8 mouse cellular contexts compared by ENCODE assay signal in genomic region chr7:112158316-112158741, GRCm38 (mm10). TPM values are rescaled to one million over a fixed set of nuclear protein-coding genes. Genes with fewer than 3 reads are reported as not detected.
DNase-seq lines count a peak whose midpoint lies in the region; ATAC-seq and TF ChIP-seq lines count a peak whose summit lies in the region.

No protein-coding gene starts in this region.

- no peaks in the 10 kb centered on the region for H3K36me3 ChIP-seq in lung, embryonic 14.5 days (ENCODE audit: insufficient read depth)
- no peaks in the 10 kb centered on the region for H3K36me3 ChIP-seq in embryonic facial prominence, embryonic 12.5 days
- no peaks in the 10 kb centered on the region for H3K36me3 ChIP-seq in hindbrain, postnatal 0 days (ENCODE audit: insufficient read depth, low read length)

- TF ChIP-seq CTCF in lung, embryonic 14.5 days (IDR thresholded peaks at IDR 0.05; ENCODE audit: low read depth), result no peak
- TF ChIP-seq CTCF in hindbrain, postnatal 0 days (IDR thresholded peaks at IDR 0.05; ENCODE audit: low read depth), result no peak

- ATAC-seq in lung, embryonic 14.5 days (ENCODE audit: insufficient read depth), result peak; percentile 62
- ATAC-seq in embryonic facial prominence, embryonic 12.5 days (ENCODE audit: insufficient number of reproducible peaks, insufficient read depth, low FRiP score, low TSS enrichment), result peak; percentile 38
- ATAC-seq in hindbrain, postnatal 0 days, result peak; percentile 60
- no peak for ATAC-seq in cerebellum, adult (ENCODE audit: insufficient number of reproducible peaks, low FRiP score, low TSS enrichment)

- DNase-seq in lung, embryonic 14.5 days, result peak; percentile 77
- no peak for DNase-seq in lung, postnatal 36 days
- peak; percentile 41 for DNase-seq in hindbrain, postnatal 0 days (ENCODE audit: low spot score)
- peak; percentile 60 for DNase-seq in lung, postnatal 10 days
- no peak for DNase-seq in layer of hippocampus, postnatal 36 days
- DNase-seq in cerebellum, adult 11-12 months, result no peak

- peaks cover 11% of the 10 kb centered on the region for H3K4me1 ChIP-seq in lung, embryonic 14.5 days (ENCODE audit: insufficient read depth)
- peaks cover 38% of the 10 kb centered on the region for H3K4me1 ChIP-seq in embryonic facial prominence, embryonic 12.5 days
- H3K4me1 ChIP-seq in hindbrain, postnatal 0 days (ENCODE audit: insufficient read depth, low read length), result peaks cover 20% of the 10 kb centered on the region

- peak overlapping the region; percentile 55 for H3K9ac ChIP-seq in lung, embryonic 14.5 days
- H3K9ac ChIP-seq in embryonic facial prominence, embryonic 12.5 days, result peak overlapping the region; percentile 59
- H3K9ac ChIP-seq in hindbrain, postnatal 0 days (replicated peaks; ENCODE audit: low read length), result peak overlapping the region; percentile 51

- H3K9me3 ChIP-seq in lung, embryonic 14.5 days (ENCODE audit: low read depth, low read length), result no peaks in the 10 kb centered on the region
- H3K9me3 ChIP-seq in embryonic facial prominence, embryonic 12.5 days, result no peaks in the 10 kb centered on the region
- H3K9me3 ChIP-seq in hindbrain, postnatal 0 days (ENCODE audit: low read length), result no peaks in the 10 kb centered on the region

- no peaks in the 10 kb centered on the region for H3K27me3 ChIP-seq in lung, embryonic 14.5 days (ENCODE audit: insufficient read depth, low read length)
- no peaks in the 10 kb centered on the region; the same call in 1 of the 2 replicates for H3K27me3 ChIP-seq in embryonic facial prominence, embryonic 12.5 days
- no peaks in the 10 kb centered on the region; the same call in 1 of the 2 replicates for H3K27me3 ChIP-seq in hindbrain, postnatal 0 days (ENCODE audit: insufficient read depth, low read length)

- H3K4me2 ChIP-seq in lung, embryonic 14.5 days, result peak overlapping the region; percentile 67
- peak overlapping the region; percentile 56 for H3K4me2 ChIP-seq in embryonic facial prominence, embryonic 12.5 days (replicated peaks)
- H3K4me2 ChIP-seq in hindbrain, postnatal 0 days (ENCODE audit: low read depth, low read length), result peak overlapping the region; percentile 59

- peak overlapping the region; percentile 77; the same call in 1 of the 2 replicates for H3K27ac ChIP-seq in lung, embryonic 14.5 days (ENCODE audit: low read depth)
- peak overlapping the region; percentile 61; the same call in 1 of the 2 replicates for H3K27ac ChIP-seq in embryonic facial prominence, embryonic 12.5 days
- peak overlapping the region; percentile 60; the same call in 1 of the 2 replicates for H3K27ac ChIP-seq in hindbrain, postnatal 0 days

- H3K4me3 ChIP-seq in lung, embryonic 14.5 days (ENCODE audit: low read depth, low read length), result peak overlapping the region; percentile 51
- H3K4me3 ChIP-seq in embryonic facial prominence, embryonic 12.5 days, result peak overlapping the region; percentile 51
- peak overlapping the region; percentile 45 for H3K4me3 ChIP-seq in hindbrain, postnatal 0 days (ENCODE audit: low read length)

- under 1% methylated on average over 22 of the region's 23 CpGs for whole genome bisulfite sequencing in lung, embryonic 14.5 days
- 1% methylated on average over 21 of the region's 23 CpGs for WGBS in embryonic facial prominence, embryonic 12.5 days
- WGBS in hindbrain, postnatal 0 days, result 4% methylated on average over 23 of the region's 23 CpGs

RNA-seq across cellular contexts. Expression of gene Dkk3, which starts 0.5 kb away (rescaled TPM):
- polyA plus RNA-seq in lung, embryonic 14.5 days (2014; fragmentation: Nextera tagmentation; extraction: Ambion mirVana), result 25.1 and 28.1 TPM in 2 replicates
- 40.1 and 46.8 TPM in 2 replicates for polyA plus RNA-seq in embryonic facial prominence, embryonic 12.5 days (2016; fragmentation: Nextera tagmentation; extraction: Ambion mirVana)
- 33.2 and 42.0 TPM in 2 replicates for total RNA-seq in hindbrain, postnatal 0 days (2014; rRNA removed)
- polyA plus RNA-seq in hindbrain, postnatal 0 days (2015; fragmentation: Nextera tagmentation; extraction: Ambion mirVana), result 48.2 and 49.6 TPM in 2 replicates
- total RNA-seq in layer of hippocampus, postnatal 36 days (2021), result 100 to 1,000 TPM; 246 to 273 TPM

Comparison
In these comparisons a context has a peak if more than half of its experiments do, and no peak if none do; other contexts are left out.
1. DNase-seq: peak in lung, embryonic 14.5 days (single experiment), hindbrain, postnatal 0 days (single experiment) and lung, postnatal 10 days (single experiment); none in lung, postnatal 36 days (single experiment), layer of hippocampus, postnatal 36 days (0 of 2) and cerebellum, adult 11-12 months (single experiment).
2. Peak in every context shown above with its lines, with median percentiles within 50 percentile points of each other: H3K27ac ChIP-seq, H3K4me2 ChIP-seq, H3K4me3 ChIP-seq and H3K9ac ChIP-seq.